Mouse (Mus musculus): ENCODE results near the gene Akap5. TPM values are rescaled to one million over a fixed set of nuclear protein-coding genes. Genes with fewer than 3 reads are reported as not detected.

The Akap5 gene
- total RNA-seq (2021) = under 1 TPM; 0.31 to 0.48 TPM
- long read RNA-seq, experiment 1, full-length matches to known transcripts = 1 of 1 reads
- long read RNA-seq, experiment 1, partial matches to known transcripts = 0 of 1 reads
- long read RNA-seq, experiment 1, other reads (novel, unspliced or antisense) = 0 of 1 reads
- long read RNA-seq, experiment 2 = 0 reads

GRCm38 (mm10) chr12:76324679-76325431 lies at the start of gene Akap5:
TSS of gene Akap5 (plus strand) at chr12:76324891.
- intact Hi-C loops (cut with DNase I) = no loop called here
- TF ChIP-seq CTCF (IDR thresholded peaks at IDR 0.05) = no peak
- DNase-seq = peak; percentile 70
- Histone ChIP-seq H3K27ac (0 out of 2 replicates have a peak within 1 kb of the TSS, but pooled peaks have one; percentile 24), H3K4me3 (peak within 1 kb of the TSS; percentile 83)

- TF ChIP-seq CTCF (IDR thresholded peaks at IDR 0.05) = no peak
- Histone ChIP-seq H3K4me3 (no peak overlapping the region), H3K27ac (no peak overlapping the region)
- intact Hi-C loops (cut with DNase I) = no loop called here
- DNase-seq = no peak
Observed at GRCm38 (mm10) chr12:76278209-76278608, 46.5 kb upstream of the Akap5 start.

- Histone ChIP-seq H3K27ac (no peak overlapping the region), H3K4me3 (no peak overlapping the region)
- no peak for TF ChIP-seq CTCF (IDR thresholded peaks at IDR 0.05)
- intact Hi-C loops (cut with DNase I) = no loop called here
- no peak for DNase-seq
Observed at GRCm38 (mm10) chr12:76280556-76280955, 44.1 kb upstream of the Akap5 start.

GRCm38 (mm10) chr12:76281111-76281660 lies 43.5 kb upstream of the Akap5 start:
- intact Hi-C loops (cut with DNase I) = no loop called here
- Histone ChIP-seq H3K27ac (no peak overlapping the region), H3K4me3 (no peak overlapping the region)
- DNase-seq = no peak
- TF ChIP-seq CTCF (IDR thresholded peaks at IDR 0.05) = no peak

GRCm38 (mm10) chr12:76282132-76282531 lies 42.6 kb upstream of the Akap5 start:
- no peak overlapping the region for H3K27ac ChIP-seq

GRCm38 (mm10) chr12:76282532-76283173 lies 42.0 kb upstream of the Akap5 start:
- no peak for TF ChIP-seq CTCF (IDR thresholded peaks at IDR 0.05)
- Histone ChIP-seq H3K27ac (no peak overlapping the region), H3K4me3 (no peak overlapping the region)
- intact Hi-C loops (cut with DNase I) = no loop called here
- DNase-seq = no peak

More at GRCm38 (mm10) chr12:76282132-76282531, 42.6 kb upstream of the Akap5 start:
- intact Hi-C loops (cut with DNase I) = no loop called here
- H3K4me3 ChIP-seq = no peak overlapping the region
- no peak for DNase-seq
- TF ChIP-seq CTCF (IDR thresholded peaks at IDR 0.05) = no peak

GRCm38 (mm10) chr12:76285418-76285817 lies 39.3 kb upstream of the Akap5 start:
- no peak for DNase-seq
- no peak overlapping the region for H3K4me3 ChIP-seq
- TF ChIP-seq CTCF (IDR thresholded peaks at IDR 0.05) = no peak
- intact Hi-C loops (cut with DNase I) = no loop called here
- no peak overlapping the region for H3K27ac ChIP-seq

GRCm38 (mm10) chr12:76287986-76288385 lies 36.7 kb upstream of the Akap5 start:
- intact Hi-C loops (cut with DNase I) = no loop called here
- Histone ChIP-seq H3K4me3 (no peak overlapping the region), H3K27ac (no peak overlapping the region)
- no peak for DNase-seq
- TF ChIP-seq CTCF (IDR thresholded peaks at IDR 0.05) = no peak

- intact Hi-C loops (cut with DNase I) = no loop called here
- TF ChIP-seq CTCF (IDR thresholded peaks at IDR 0.05) = no peak
- Histone ChIP-seq H3K27ac (no peak overlapping the region), H3K4me3 (no peak overlapping the region)
- no peak for DNase-seq
Observed at GRCm38 (mm10) chr12:76288494-76288893, 36.2 kb upstream of the Akap5 start.

- H3K4me3 ChIP-seq = no peak overlapping the region
- no peak for TF ChIP-seq CTCF (IDR thresholded peaks at IDR 0.05)
- DNase-seq = no peak
- intact Hi-C loops (cut with DNase I) = no loop called here
- H3K27ac ChIP-seq = no peak overlapping the region
Observed at GRCm38 (mm10) chr12:76289428-76289827, 35.3 kb upstream of the Akap5 start.

GRCm38 (mm10) chr12:76290271-76290670 lies 34.4 kb upstream of the Akap5 start:
- Histone ChIP-seq H3K27ac (no peak overlapping the region), H3K4me3 (no peak overlapping the region)
- peak; percentile 55 for TF ChIP-seq CTCF (IDR thresholded peaks at IDR 0.05)
- intact Hi-C loops (cut with DNase I) = no loop called here
- no peak for DNase-seq

GRCm38 (mm10) chr12:76293192-76293591 lies 31.5 kb upstream of the Akap5 start:
- H3K4me3 ChIP-seq = no peak overlapping the region
- peak; percentile 75 for DNase-seq
- no peak overlapping the region for H3K27ac ChIP-seq
- peak; percentile 85 for TF ChIP-seq CTCF (IDR thresholded peaks at IDR 0.05)
- intact Hi-C loops (cut with DNase I) = loop anchor here (1.0 to 2.0 kb wide), 2 partner anchors 47 to 180 kb away; no protein-coding TSS in a partner anchor

- H3K4me3 ChIP-seq = no peak overlapping the region
- no peak overlapping the region for H3K27ac ChIP-seq
- DNase-seq = no peak
- intact Hi-C loops (cut with DNase I) = no loop called here
- no peak for TF ChIP-seq CTCF (IDR thresholded peaks at IDR 0.05)
Observed at GRCm38 (mm10) chr12:76297830-76298229, 26.9 kb upstream of the Akap5 start.
